Mouse (Mus musculus) ovary, adult 10 weeks (tissue): ENCODE measurements around the gene Aoc1. TPM values are rescaled to one million over a fixed set of nuclear protein-coding genes. Genes with fewer than 3 reads are reported as not detected.

Experiments used
- polyA plus RNA-seq: library from polyadenylated mRNA; stranded (reverse); fragments of 350-450 nt; fragmentation: Illumina TruSeq; extraction: RNeasy Lipid Tissue Mini Kit (QIAGEN cat#74804); gene quantifications from one replicate; pipeline ENCODE4 v1.2.3, GENCODE M21; 2014

Aoc1 gene
- 3.1 TPM for polyA plus RNA-seq

DNA sequence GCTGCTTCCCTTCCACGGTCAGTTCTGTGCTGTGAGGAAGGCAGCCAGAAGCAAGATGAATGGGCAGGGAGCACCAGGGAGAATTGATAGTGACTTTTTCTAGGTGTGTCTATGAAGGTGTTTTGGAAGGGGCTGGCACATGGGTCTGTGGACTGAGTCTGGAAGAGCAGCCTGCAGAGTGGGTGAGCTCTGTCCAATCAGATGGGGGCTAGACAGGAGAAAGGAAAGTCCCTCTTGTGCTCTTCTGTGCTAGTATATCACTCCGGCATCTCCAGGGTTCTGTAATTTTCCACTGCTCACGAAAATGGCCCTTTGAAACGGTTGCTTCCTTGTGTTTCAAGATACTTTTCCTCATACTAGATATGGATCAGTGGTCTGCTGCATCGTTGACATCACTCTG is at the start of gene Aoc1:
Gene Aoc1 (plus strand): TSS at position 301 of the 400 bp plus-strand sequence.

GRCm38 (mm10) chr6:48840371-48840969 is 32.2 kb upstream of the Aoc1 start, which contains the start of gene Tmem176a:
TSS of gene Tmem176a (plus strand) at chr6:48840919.

GRCm38 (mm10) chr6:48840973-48841625 is 31.6 kb upstream of the Aoc1 start, which contains the start of gene Tmem176b:
TSS of gene Tmem176b (minus strand) at chr6:48841496.

GRCm38 (mm10) chr6:48929595-48929994 is 56.9 kb downstream of the Aoc1 start, which contains the start of gene 1600015I10Rik:
TSS of gene 1600015I10Rik (plus strand) at chr6:48929895.

Other genes with a start within 250 kb of the Aoc1 start
- gene AI854703, start 246.1 kb upstream of the Aoc1 start, polyA plus RNA-seq: 0.86 TPM
- 10.5 TPM for gene Gimap8, start 225.7 kb upstream of the Aoc1 start, polyA plus RNA-seq
- gene Gimap9, start 196.8 kb upstream of the Aoc1 start, polyA plus RNA-seq: 23.7 TPM
- gene Gimap4, start 188.3 kb upstream of the Aoc1 start, polyA plus RNA-seq: 67.1 TPM
- 42.7 TPM for gene Gimap6, start 164.7 kb upstream of the Aoc1 start, polyA plus RNA-seq
- not detected for gene Gm28053, start 154.3 kb upstream of the Aoc1 start, polyA plus RNA-seq
- gene Gimap7, start 154.3 kb upstream of the Aoc1 start, polyA plus RNA-seq: 0.63 TPM
- 0.83 TPM for gene Gimap1, start 133.8 kb upstream of the Aoc1 start, polyA plus RNA-seq
- 4.7 TPM for gene Gimap5, start 126.7 kb upstream of the Aoc1 start, polyA plus RNA-seq
- gene Gimap3, start 102.0 kb upstream of the Aoc1 start, polyA plus RNA-seq: 2.7 TPM
- 202 TPM for gene Tmem176a, start 32.0 kb upstream of the Aoc1 start, polyA plus RNA-seq
- 45.4 TPM for gene Tmem176b, start 31.4 kb upstream of the Aoc1 start, polyA plus RNA-seq
- gene 1600015I10Rik, start 57.0 kb downstream of the Aoc1 start, polyA plus RNA-seq: not detected
- gene Doxl2, start 102.1 kb downstream of the Aoc1 start, polyA plus RNA-seq: not detected
- not detected for gene Svs1, start 114.0 kb downstream of the Aoc1 start, polyA plus RNA-seq
- gene Gpnmb, start 163.7 kb downstream of the Aoc1 start, polyA plus RNA-seq: 23.3 TPM
- 21.9 TPM for gene Malsu1, start 200.9 kb downstream of the Aoc1 start, polyA plus RNA-seq